In the genomic region with DNA sequence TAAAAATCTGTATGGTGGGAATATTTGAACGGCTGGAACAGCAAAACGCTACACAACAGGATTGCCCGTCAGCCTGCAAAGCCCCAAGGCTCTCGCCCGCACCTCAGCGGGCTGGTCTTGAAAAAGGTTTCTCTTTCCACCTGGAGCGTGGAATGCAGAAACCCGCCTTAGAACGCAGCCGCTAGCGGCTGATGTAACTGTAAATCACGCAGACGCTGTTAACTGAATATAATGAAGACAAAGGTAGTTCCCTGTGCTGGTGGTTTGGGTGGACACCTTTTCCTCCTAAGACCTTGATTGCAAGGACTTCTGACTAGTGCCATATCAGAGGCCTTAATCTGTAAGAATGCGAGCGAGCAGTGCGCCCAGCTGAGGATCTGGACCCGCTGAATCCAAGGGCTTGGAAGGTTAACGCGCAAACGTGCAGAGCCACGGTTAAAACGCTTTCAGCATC, we compare ENCODE assay signal across 8 mouse cellular contexts. TPM values are rescaled to one million over a fixed set of nuclear protein-coding genes. Genes with fewer than 3 reads are reported as not detected.
DNase-seq lines count a peak whose midpoint lies in the region; ATAC-seq and TF ChIP-seq lines count a peak whose summit lies in the region.

No protein-coding gene starts in this region.

- WGBS in lung, postnatal 0 days: 1% methylated on average over 22 of the region's 22 CpGs
- under 1% methylated on average over 22 of the region's 22 CpGs for WGBS in forebrain, embryonic 13.5 days
- under 1% methylated on average over 22 of the region's 22 CpGs for WGBS in limb, embryonic 10.5 days
- under 1% methylated on average over 22 of the region's 22 CpGs for WGBS in neural tube, embryonic 12.5 days

- ATAC-seq in cerebellum, adult (ENCODE audit: insufficient number of reproducible peaks, low FRiP score, low TSS enrichment): peak; percentile 37
- 0 out of 2 replicates have a peak, but pooled peaks have one; percentile 4 for ATAC-seq in lung, postnatal 0 days
- peak; percentile 28 for ATAC-seq in forebrain, embryonic 13.5 days
- ATAC-seq in neural tube, embryonic 12.5 days (ENCODE audit: low FRiP score, low read depth): peak; percentile 27

- H3K27me3 ChIP-seq in lung, postnatal 0 days (replicated peaks; ENCODE audit: insufficient read depth, low read length): no peaks in the 10 kb centered on the region
- no peaks in the 10 kb centered on the region for H3K27me3 ChIP-seq in forebrain, embryonic 13.5 days
- H3K27me3 ChIP-seq in limb, embryonic 10.5 days (ENCODE audit: low read depth, poor library complexity, severe bottlenecking): no peaks in the 10 kb centered on the region
- H3K27me3 ChIP-seq in neural tube, embryonic 12.5 days (replicated peaks): no peaks in the 10 kb centered on the region

- H3K4me1 ChIP-seq in lung, postnatal 0 days (ENCODE audit: insufficient read depth, low read depth, low read length): peaks cover 11% of the 10 kb centered on the region
- H3K4me1 ChIP-seq in forebrain, embryonic 13.5 days: peaks cover 33% of the 10 kb centered on the region
- peaks cover 30% of the 10 kb centered on the region for H3K4me1 ChIP-seq in limb, embryonic 10.5 days
- H3K4me1 ChIP-seq in neural tube, embryonic 12.5 days: peaks cover 14% of the 10 kb centered on the region

- H3K27ac ChIP-seq in lung, postnatal 0 days (ENCODE audit: low read length): peak overlapping the region; percentile 97
- H3K27ac ChIP-seq in forebrain, embryonic 13.5 days: peak overlapping the region; percentile 95
- H3K27ac ChIP-seq in limb, embryonic 10.5 days: peak overlapping the region; percentile 100
- H3K27ac ChIP-seq in neural tube, embryonic 12.5 days: peak overlapping the region; percentile 84

- peak overlapping the region; percentile 94 for H3K4me3 ChIP-seq in lung, postnatal 0 days (ENCODE audit: low read depth, low read length)
- H3K4me3 ChIP-seq in forebrain, embryonic 13.5 days: peak overlapping the region; percentile 82
- peak overlapping the region; percentile 75 for H3K4me3 ChIP-seq in limb, embryonic 10.5 days
- H3K4me3 ChIP-seq in neural tube, embryonic 12.5 days: peak overlapping the region; percentile 81

- no peak for TF ChIP-seq CTCF in lung, postnatal 0 days (IDR thresholded peaks at IDR 0.05)

- DNase-seq in cerebellum, postnatal 25 days: no peak
- DNase-seq in lung, postnatal 0 days (ENCODE audit: low spot score): peak; percentile 11
- DNase-seq in lung, postnatal 36 days: no peak
- peak; percentile 67 for DNase-seq in limb, embryonic 10.5 days (ENCODE audit: low spot score)
- no peak for DNase-seq in adrenal gland, postnatal 10 days

- H3K9ac ChIP-seq in lung, postnatal 0 days (replicated peaks; ENCODE audit: low read depth): peak overlapping the region; percentile 97
- peak overlapping the region; percentile 98 for H3K9ac ChIP-seq in forebrain, embryonic 13.5 days
- peak overlapping the region; percentile 98 for H3K9ac ChIP-seq in neural tube, embryonic 12.5 days

- no peak for TF ChIP-seq EP300 in lung, postnatal 0 days (IDR thresholded peaks at IDR 0.05)

- H3K9me3 ChIP-seq in lung, postnatal 0 days (ENCODE audit: low read length): no peaks in the 10 kb centered on the region
- no peaks in the 10 kb centered on the region for H3K9me3 ChIP-seq in forebrain, embryonic 13.5 days (replicated peaks)
- no peaks in the 10 kb centered on the region for H3K9me3 ChIP-seq in limb, embryonic 10.5 days (replicated peaks)
- no peaks in the 10 kb centered on the region for H3K9me3 ChIP-seq in neural tube, embryonic 12.5 days

- peak overlapping the region; percentile 94 for H3K4me2 ChIP-seq in lung, postnatal 0 days (replicated peaks; ENCODE audit: low read depth, low read length)
- H3K4me2 ChIP-seq in forebrain, embryonic 13.5 days: peak overlapping the region; percentile 82
- H3K4me2 ChIP-seq in neural tube, embryonic 12.5 days (replicated peaks): peak overlapping the region; percentile 85

- H3K36me3 ChIP-seq in lung, postnatal 0 days (ENCODE audit: insufficient read depth, low read length): no peaks in the 10 kb centered on the region
- H3K36me3 ChIP-seq in forebrain, embryonic 13.5 days (ENCODE audit: poor library complexity, severe bottlenecking): no peaks in the 10 kb centered on the region
- H3K36me3 ChIP-seq in limb, embryonic 10.5 days: peaks cover 9% of the 10 kb centered on the region
- H3K36me3 ChIP-seq in neural tube, embryonic 12.5 days: no peaks in the 10 kb centered on the region

RNA-seq across cellular contexts. Expression of a gene that starts 1.2 kb away (rescaled TPM):
- 26.1 and 27.2 TPM in 2 replicates for polyA plus RNA-seq in lung, postnatal 0 days (2015; fragmentation: Nextera tagmentation; extraction: Ambion mirVana)
- polyA plus RNA-seq in forebrain, embryonic 13.5 days (2015; fragmentation: Nextera tagmentation; extraction: Ambion mirVana): 49.7 and 53.6 TPM in 2 replicates
- polyA plus RNA-seq in limb, embryonic 10.5 days (2016; fragmentation: Nextera tagmentation; extraction: Ambion mirVana): 81.8 and 98.6 TPM in 2 replicates
- 53.3 and 59.3 TPM in 2 replicates for polyA plus RNA-seq in neural tube, embryonic 12.5 days (2016; fragmentation: Nextera tagmentation; extraction: Ambion mirVana)
- 10 to 100 TPM; 34.9 to 36.3 TPM for total RNA-seq in adrenal gland, postnatal 10 days (2021)

RNA-seq across cellular contexts. Expression of a gene that starts 50.5 kb away (rescaled TPM):
- polyA plus RNA-seq in lung, postnatal 0 days (2015; fragmentation: Nextera tagmentation; extraction: Ambion mirVana): 24.2 and 25.8 TPM in 2 replicates
- 41.7 and 42.0 TPM in 2 replicates for polyA plus RNA-seq in forebrain, embryonic 13.5 days (2015; fragmentation: Nextera tagmentation; extraction: Ambion mirVana)
- 38.9 and 44.6 TPM in 2 replicates for polyA plus RNA-seq in limb, embryonic 10.5 days (2016; fragmentation: Nextera tagmentation; extraction: Ambion mirVana)
- 50.5 and 54.0 TPM in 2 replicates for polyA plus RNA-seq in neural tube, embryonic 12.5 days (2016; fragmentation: Nextera tagmentation; extraction: Ambion mirVana)
- total RNA-seq in adrenal gland, postnatal 10 days (2021): 10 to 100 TPM; 30.0 to 36.7 TPM

Comparison
In these comparisons a context has a peak if more than half of its experiments do, and no peak if none do; other contexts are left out.
1. DNase-seq: peak in lung, postnatal 0 days (single experiment) and limb, embryonic 10.5 days (single experiment); none in cerebellum, postnatal 25 days (0 of 2), lung, postnatal 36 days (single experiment) and adrenal gland, postnatal 10 days (single experiment).
2. Peak in every context shown above with its lines, with median percentiles within 50 percentile points of each other: ATAC-seq, H3K27ac ChIP-seq, H3K4me2 ChIP-seq, H3K4me3 ChIP-seq and H3K9ac ChIP-seq.